Mouse (Mus musculus) kidney, postnatal 0 days (tissue): ENCODE data around the gene Hist1h1a. TPM values are rescaled to one million over a fixed set of nuclear protein-coding genes. Genes with fewer than 3 reads are reported as not detected.
A peak's percentile ranks its signal among the peaks of the same experiment; 100 is the strongest.
"Not testable (repeated sequence)": the region's sequence is repeated elsewhere in the genome, so short reads cannot be mapped to it uniquely, and the experiment has no call there.

ENCODE experiments used
- ATAC-seq: fragments of 200-750 bp; cut with Nextera tagmentation; replicated peaks from 2 replicates; pipeline ENCODE4 v1.8.0; 2017; ENCODE audit warnings: low read depth, moderate number of reproducible peaks, moderate TSS enrichment, moderate library complexity; ENCODE audit not compliant: low FRiP score
- DNase-seq: peaks from one replicate; pipeline ENCODE4 v3.0.0-alpha.2; 2016; ENCODE audit warnings: low spot score
- H3K27ac ChIP-seq: fragments of 300-500 bp; sonication (generic); 2 replicates; pipeline ENCODE4 v1.5.1; 2014; ENCODE audit warnings: mild to moderate bottlenecking
- H3K27me3 ChIP-seq: fragments of 300-500 bp; sonication (generic); 2 replicates; pipeline ENCODE4 v1.6.1; 2014; ENCODE audit warnings: low read length, mixed read lengths; ENCODE audit not compliant: insufficient read depth
- H3K36me3 ChIP-seq: fragments of 300-500 bp; sonication (generic); 2 replicates; pipeline ENCODE4 v1.6.1; 2014; ENCODE audit warnings: low read length, mixed read lengths; ENCODE audit not compliant: insufficient read depth
- H3K4me1 ChIP-seq: fragments of 300-500 bp; sonication (generic); replicated peaks from 2 replicates; pipeline ENCODE4 v1.6.1; 2014; ENCODE audit warnings: antibody characterized with exemption, low read length, mixed read lengths; ENCODE audit not compliant: insufficient read depth
- H3K4me2 ChIP-seq: fragments of 300-500 bp; sonication (generic); 2 replicates; pipeline ENCODE4 v1.6.1; 2014; ENCODE audit warnings: mild to moderate bottlenecking, low read length, moderate library complexity, mixed read lengths
- H3K4me3 ChIP-seq: fragments of 300-500 bp; sonication (generic); replicated peaks from 2 replicates; pipeline ENCODE4 v1.5.1; 2014; ENCODE audit warnings: low read depth, low read length
- H3K9ac ChIP-seq: fragments of 300-500 bp; sonication (generic); 2 replicates; pipeline ENCODE4 v1.6.1; 2014; ENCODE audit warnings: low read depth, low read length
- H3K9me3 ChIP-seq: fragments of 300-500 bp; sonication (generic); replicated peaks from 2 replicates; pipeline ENCODE4 v1.6.1; 2016; ENCODE audit warnings: low read length, inconsistent platforms, mixed read lengths
- CTCF ChIP-seq: IDR thresholded peaks from 2 replicates; pipeline ENCODE4 v1.5.1; 2016; ENCODE audit warnings: antibody characterized with exemption, low read depth, mild to moderate bottlenecking, moderate library complexity
- WGBS: fragments of 180-500 bp; shearing (Covaris S2); extraction: QIAGEN DNeasy Blood & Tissue Kit; methylation state at CpG from one replicate; pipeline ENCODE4 v1.1.7; 2014; 5-methylcytosine and 5-hydroxymethylcytosine counted together
- polyA plus RNA-seq: library from polyadenylated mRNA; unstranded; fragments of >200 nt; fragmentation: Nextera tagmentation; extraction: Ambion mirVana; gene quantifications from 2 replicates; pipeline ENCODE4 v1.2.1, GENCODE M21; 2015

Gene Hist1h1a
- polyA plus RNA-seq = 1.3 and 1.8 TPM in 2 replicates

- Histone ChIP-seq H3K4me3 (peak within 1 kb of the TSS; percentile 42), H3K9ac (peak within 1 kb of the TSS; percentile 57), H3K4me2 (peak within 1 kb of the TSS; percentile 76), H3K9me3 (no peaks in the 10 kb centered on the region), H3K4me1 (peaks cover 17% of the 10 kb centered on the region), H3K36me3 (no peaks in the 10 kb centered on the region), H3K27me3 (no peaks in the 10 kb centered on the region), H3K27ac (peak within 1 kb of the TSS; percentile 89)
- TF ChIP-seq CTCF = no peak
- ATAC-seq = peak; percentile 70
- DNase-seq = peak; percentile 99
- WGBS = 3% methylated on average over 34 of the region's 34 CpGs
Observed at GRCm38 (mm10) chr13:23763586-23764323, at the start of gene Hist1h1a. TSS of gene Hist1h1a (plus strand) at chr13:23763666.

- DNase-seq (no peak), ATAC-seq (no peak)
- no peak for TF ChIP-seq CTCF
- WGBS = 89% methylated on average over 5 of the region's 5 CpGs
- Histone ChIP-seq H3K4me3 (no peak overlapping the region), H3K9ac (no peak overlapping the region), H3K27ac (no peak overlapping the region), H3K9me3 (no peaks in the 10 kb centered on the region), H3K36me3 (no peaks in the 10 kb centered on the region), H3K27me3 (no peaks in the 10 kb centered on the region), H3K4me1 (no peaks in the 10 kb centered on the region), H3K4me2 (no peak overlapping the region)
Observed at GRCm38 (mm10) chr13:23716261-23717042, 47.0 kb upstream of the Hist1h1a start.

GRCm38 (mm10) chr13:23717176-23717575 is 46.3 kb upstream of the Hist1h1a start:
- no peaks in the 10 kb centered on the region for H3K27me3 ChIP-seq
- ATAC-seq = no peak

GRCm38 (mm10) chr13:23717593-23718245 is 45.7 kb upstream of the Hist1h1a start:
- DNase-seq, ATAC-seq: not testable (repeated sequence)

More at GRCm38 (mm10) chr13:23717176-23717575, 46.3 kb upstream of the Hist1h1a start:
- no peaks in the 10 kb centered on the region for H3K36me3 ChIP-seq
- WGBS = 59% methylated on average over 11 of the region's 11 CpGs
- no peak overlapping the region for H3K4me2 ChIP-seq
- H3K4me1 ChIP-seq = no peaks in the 10 kb centered on the region
- no peak for TF ChIP-seq CTCF
- no peak overlapping the region for H3K27ac ChIP-seq
- no peak overlapping the region for H3K4me3 ChIP-seq
- H3K9ac ChIP-seq = no peak overlapping the region
- no peaks in the 10 kb centered on the region for H3K9me3 ChIP-seq
- DNase-seq = no peak

GRCm38 (mm10) chr13:23724239-23724638 is 39.2 kb upstream of the Hist1h1a start:
- H3K9ac ChIP-seq = no peak overlapping the region
- H3K27ac ChIP-seq = no peak overlapping the region
- TF ChIP-seq CTCF = no peak
- no peak overlapping the region for H3K4me3 ChIP-seq
- no peak for ATAC-seq
- 73% methylated on average over 4 of the region's 4 CpGs for WGBS
- H3K36me3 ChIP-seq = no peaks in the 10 kb centered on the region
- no peaks in the 10 kb centered on the region for H3K27me3 ChIP-seq
- H3K4me2 ChIP-seq = no peak overlapping the region
- no peaks in the 10 kb centered on the region for H3K4me1 ChIP-seq
- H3K9me3 ChIP-seq = no peaks in the 10 kb centered on the region
- DNase-seq = no peak

More at GRCm38 (mm10) chr13:23717593-23718245, 45.7 kb upstream of the Hist1h1a start:
- H3K9ac ChIP-seq, H3K9me3 ChIP-seq, H3K4me1 ChIP-seq, H3K36me3 ChIP-seq, H3K27me3 ChIP-seq, H3K4me3 ChIP-seq, H3K27ac ChIP-seq, H3K4me2 ChIP-seq: not testable (repeated sequence)
- WGBS = 28% methylated on average over 2 of the region's 2 CpGs

- 60% methylated on average over 1 of the region's 1 CpGs for WGBS
- DNase-seq = no peak
Observed at GRCm38 (mm10) chr13:23725213-23725612, 38.3 kb upstream of the Hist1h1a start.

More at GRCm38 (mm10) chr13:23725213-23725612, 38.3 kb upstream of the Hist1h1a start:
- Histone ChIP-seq H3K4me3 (no peak overlapping the region), H3K4me2 (no peak overlapping the region), H3K27me3 (no peaks in the 10 kb centered on the region), H3K9me3 (no peaks in the 10 kb centered on the region), H3K9ac (no peak overlapping the region), H3K4me1 (no peaks in the 10 kb centered on the region), H3K36me3 (no peaks in the 10 kb centered on the region), H3K27ac (no peak overlapping the region)
- no peak for TF ChIP-seq CTCF
- no peak for ATAC-seq
